Mouse (Mus musculus) left cerebral cortex, postnatal 10 days (tissue): Measurements from ENCODE around the gene Pi4k2b. TPM values are rescaled to one million over a fixed set of nuclear protein-coding genes. Genes with fewer than 3 reads are reported as not detected.
"Not testable (repeated sequence)": the region's sequence is repeated elsewhere in the genome, so short reads cannot be mapped to it uniquely, and the experiment has no call there.

Experiments
- DNase-seq, 2 experiments: peaks; one replicate each; pipeline ENCODE4 v3.0.0; 2021 to 2022; ENCODE audit warnings: low spot score in 2 of 2, mixed read lengths in 1 of 2; ENCODE audit errors: extremely low spot score in 1 of 2
- intact Hi-C: fragments of 180-260 bp; cut with DNase I; formaldehyde crosslinking; loops from one replicate; pipeline ENCODE4 v1.15.1; 2025
- total RNA-seq, 2 experiments: library from RNA; stranded (reverse); gene quantifications; 2 replicates each; pipeline ENCODE4 v1.2.3; 2021

Gene Pi4k2b
- 1 to 10 TPM; 2.4 to 2.8 TPM for total RNA-seq

DNA sequence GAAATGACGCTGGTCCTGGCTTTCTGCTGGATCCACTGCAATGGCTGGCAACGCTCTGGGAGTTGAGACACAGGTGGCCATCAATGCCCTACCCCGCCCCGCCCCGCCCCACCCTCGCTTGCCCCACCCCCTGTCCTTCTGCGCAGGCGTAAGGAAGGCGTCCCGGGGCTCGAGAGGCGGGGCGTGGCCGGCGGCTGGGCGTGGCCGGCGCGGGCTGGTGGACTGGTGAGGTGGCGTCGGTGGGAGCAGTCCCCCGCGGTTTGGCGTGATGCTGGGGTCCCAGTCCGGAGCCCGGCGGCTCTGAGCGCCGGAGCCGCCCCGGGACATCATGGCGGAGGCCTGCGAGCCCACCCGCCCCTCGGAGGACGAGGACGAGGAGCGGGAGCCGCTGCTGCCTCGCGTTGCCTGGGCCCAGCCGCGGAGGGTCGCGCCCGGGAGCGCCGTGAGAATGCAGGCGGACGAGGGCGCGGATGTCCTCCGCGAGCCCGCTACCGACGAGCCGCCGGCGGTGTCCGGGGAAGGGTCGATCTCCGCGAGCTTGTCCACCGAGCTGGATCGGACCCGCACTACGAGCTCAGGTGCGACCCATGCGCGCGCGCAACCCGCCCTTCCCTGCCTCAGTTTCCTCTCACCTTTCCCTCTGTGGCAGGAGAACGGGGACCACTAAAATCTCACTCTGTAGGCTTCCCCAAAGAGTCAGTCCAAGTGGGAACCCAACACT is at the start of gene Pi4k2b:
TSS of gene Pi4k2b (plus strand) at position 184 of the 721 bp plus-strand sequence.
- intact Hi-C loops, result no loop called here
- DNase-seq, result peak; percentile 9 to 86

GRCm38 (mm10) chr5:52697291-52697690 is 44.1 kb upstream of the Pi4k2b start:
- no peak for DNase-seq
- intact Hi-C loops, result no loop called here

DNA sequence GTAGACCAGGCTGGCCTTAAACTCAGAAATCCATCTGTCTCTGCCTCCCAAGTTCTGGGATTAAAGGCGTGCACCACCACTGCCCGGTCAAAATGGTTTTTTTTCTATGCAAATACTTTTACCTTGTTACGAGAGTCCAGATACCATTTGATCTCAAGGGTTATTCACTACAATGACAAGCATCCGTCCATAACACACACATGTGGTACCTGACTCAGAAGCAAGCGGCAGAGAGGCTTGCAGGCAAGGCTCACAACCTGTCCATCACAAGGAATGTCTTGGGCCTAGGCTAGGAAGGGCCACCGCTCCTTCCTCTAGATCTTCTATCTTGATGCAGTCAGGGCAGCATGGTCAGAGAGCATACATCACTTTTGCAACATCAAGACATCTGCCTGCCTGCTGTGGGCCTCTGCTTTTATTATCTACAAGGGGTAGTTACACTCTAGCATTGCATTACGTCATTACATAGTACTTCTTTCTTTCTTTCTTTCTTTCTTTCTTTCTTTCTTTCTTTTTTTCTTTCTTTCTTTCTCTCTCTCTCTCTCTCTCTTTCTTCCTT is 43.4 kb upstream of the Pi4k2b start:
- intact Hi-C loops, DNase-seq: not testable (repeated sequence)

- DNase-seq, result no peak
- intact Hi-C loops, result no loop called here
These were observed 36.8 kb upstream of the Pi4k2b start for GRCm38 (mm10) chr5:52704562-52704961.

GRCm38 (mm10) chr5:52712704-52713103 is 28.7 kb upstream of the Pi4k2b start:
- intact Hi-C loops, result no loop called here
- no peak for DNase-seq

DNA sequence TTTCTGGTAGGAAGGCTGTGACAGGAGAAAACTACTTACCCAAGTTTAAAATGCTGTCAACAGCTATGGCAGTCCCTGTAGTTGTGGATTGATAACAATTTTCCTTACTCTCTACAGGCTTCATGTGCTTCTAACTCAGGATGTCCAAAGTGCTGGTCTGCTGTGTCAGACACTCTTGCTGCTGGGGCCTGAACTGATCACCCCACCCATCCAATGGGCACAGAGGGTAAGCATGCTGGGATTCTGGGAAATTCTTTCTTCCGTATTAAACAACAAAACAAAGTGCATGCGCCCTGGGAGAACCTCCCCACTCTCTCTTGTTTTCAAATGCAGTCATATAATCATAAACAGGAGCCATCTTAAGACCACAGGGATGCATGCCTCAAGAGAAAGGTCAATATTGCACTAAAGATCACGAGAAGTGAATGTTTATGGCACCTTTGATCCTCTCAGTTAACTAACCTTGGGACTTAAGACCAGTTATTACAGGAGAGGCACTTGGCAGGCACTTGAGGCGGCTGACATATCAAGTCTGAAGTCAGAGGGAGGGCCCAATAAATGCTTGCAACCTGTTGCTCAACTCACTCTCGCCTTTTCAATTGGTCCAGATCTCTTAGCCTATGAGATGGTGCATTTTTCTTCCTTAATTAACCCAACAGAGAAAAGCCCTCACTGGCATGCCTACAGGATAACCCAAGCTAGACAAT is 24.5 kb upstream of the Pi4k2b start:
- intact Hi-C loops, result no loop called here
- DNase-seq, result no peak

GRCm38 (mm10) chr5:52721003-52721402 is 20.4 kb upstream of the Pi4k2b start:
- intact Hi-C loops, result no loop called here
- DNase-seq, result no peak

GRCm38 (mm10) chr5:52727747-52728146 is 13.6 kb upstream of the Pi4k2b start:
- intact Hi-C loops, result no loop called here
- no peak for DNase-seq

DNA sequence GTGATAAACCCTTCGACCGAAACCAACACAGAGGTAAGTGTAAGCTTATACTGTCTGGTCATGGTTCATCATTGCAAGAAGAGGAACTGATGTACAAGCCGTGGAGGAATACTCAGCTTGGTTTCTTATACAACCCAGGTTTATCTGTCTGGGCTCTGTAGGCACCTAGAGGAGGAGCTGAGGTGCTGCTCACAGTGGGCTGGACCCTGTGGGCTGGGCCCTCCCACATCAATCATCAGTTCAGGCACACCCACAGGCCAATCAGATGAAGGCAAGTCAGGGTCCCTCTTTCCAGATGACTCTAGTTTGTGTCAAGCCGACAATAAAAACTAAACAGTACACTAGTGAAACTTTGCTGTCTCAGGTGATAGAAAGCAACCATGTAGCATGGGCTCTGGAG is 8.6 kb upstream of the Pi4k2b start:
- no peak for DNase-seq
- intact Hi-C loops, result no loop called here

DNA sequence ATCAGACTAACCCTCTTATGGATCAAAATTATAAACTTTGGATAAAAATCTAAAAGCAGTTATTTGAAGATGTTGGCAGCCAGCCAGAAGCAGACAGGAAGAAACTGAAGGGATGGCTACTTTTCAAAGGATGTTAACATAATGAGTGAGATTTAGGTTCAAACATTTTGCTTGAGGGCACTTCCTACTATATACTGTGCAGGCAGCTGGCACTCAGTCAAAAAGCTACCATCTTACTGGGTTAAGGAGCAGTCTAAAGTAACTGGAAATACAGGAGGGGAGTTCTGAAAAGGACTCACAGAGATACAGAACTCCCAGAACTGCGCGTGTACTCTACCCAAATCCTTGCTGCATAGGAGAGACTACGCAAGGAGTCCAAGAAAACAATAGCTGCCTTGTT is 5.3 kb upstream of the Pi4k2b start:
- intact Hi-C loops, result no loop called here
- peak in 1 of 2 experiments; percentile 20 for DNase-seq

GRCm38 (mm10) chr5:52742112-52742813 is 889 bp downstream of the Pi4k2b start:
- peak in 1 of 2 experiments; percentile 22 for DNase-seq
- intact Hi-C loops, result no loop called here

GRCm38 (mm10) chr5:52743231-52743630 is 1.9 kb downstream of the Pi4k2b start:
- intact Hi-C loops, result no loop called here
- no peak for DNase-seq

GRCm38 (mm10) chr5:52746920-52747319 is 5.5 kb downstream of the Pi4k2b start:
- DNase-seq, result no peak
- intact Hi-C loops, result no loop called here

DNA sequence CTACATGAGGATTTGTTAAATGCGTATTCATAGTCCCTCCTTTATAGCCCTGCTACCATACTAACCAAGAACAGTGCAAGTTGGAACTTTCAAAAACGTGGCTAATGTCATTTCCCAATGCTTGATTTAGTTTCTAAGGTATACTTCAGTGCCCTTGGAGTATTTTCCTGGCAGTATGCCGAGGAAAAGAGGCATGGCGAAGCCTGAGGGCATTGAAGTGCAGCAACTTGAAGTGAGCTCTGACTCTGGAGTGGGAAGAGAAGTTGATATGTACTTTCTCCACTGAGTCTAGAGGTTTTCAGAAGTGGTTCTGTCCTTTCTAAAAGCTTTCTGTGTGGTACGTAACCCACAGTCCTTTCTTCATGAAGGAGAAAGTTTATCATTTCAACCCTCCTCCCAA is 7.4 kb downstream of the Pi4k2b start:
- no peak for DNase-seq
- intact Hi-C loops, result no loop called here

- DNase-seq, result no peak
- intact Hi-C loops, result no loop called here
These were observed 11.8 kb downstream of the Pi4k2b start for GRCm38 (mm10) chr5:52753146-52753545.

GRCm38 (mm10) chr5:52754196-52754595 is 12.8 kb downstream of the Pi4k2b start:
- intact Hi-C loops, result no loop called here
- DNase-seq, result no peak

DNA sequence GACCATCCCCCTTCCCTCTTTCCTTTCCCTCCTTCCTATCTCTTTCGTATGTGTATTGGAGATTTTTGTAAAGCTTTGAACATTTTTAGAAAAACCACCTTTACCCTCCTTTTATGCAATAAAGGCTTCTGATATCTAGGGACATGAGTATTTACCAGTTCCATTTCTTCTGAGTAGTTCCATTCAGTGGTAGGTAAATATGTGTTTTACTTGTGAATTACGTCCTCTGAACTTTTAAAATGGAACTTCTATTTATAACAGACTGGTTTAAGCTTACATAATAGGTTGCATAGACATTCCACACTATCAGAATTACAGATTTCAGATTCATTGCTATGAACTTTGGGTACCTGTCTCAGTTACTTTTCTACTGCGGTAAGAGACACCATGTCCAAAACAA is 14.0 kb downstream of the Pi4k2b start:
- DNase-seq, result no peak
- intact Hi-C loops, result no loop called here

- DNase-seq, result no peak
- intact Hi-C loops, result no loop called here
These were observed 14.6 kb downstream of the Pi4k2b start for GRCm38 (mm10) chr5:52755989-52756388.

DNA sequence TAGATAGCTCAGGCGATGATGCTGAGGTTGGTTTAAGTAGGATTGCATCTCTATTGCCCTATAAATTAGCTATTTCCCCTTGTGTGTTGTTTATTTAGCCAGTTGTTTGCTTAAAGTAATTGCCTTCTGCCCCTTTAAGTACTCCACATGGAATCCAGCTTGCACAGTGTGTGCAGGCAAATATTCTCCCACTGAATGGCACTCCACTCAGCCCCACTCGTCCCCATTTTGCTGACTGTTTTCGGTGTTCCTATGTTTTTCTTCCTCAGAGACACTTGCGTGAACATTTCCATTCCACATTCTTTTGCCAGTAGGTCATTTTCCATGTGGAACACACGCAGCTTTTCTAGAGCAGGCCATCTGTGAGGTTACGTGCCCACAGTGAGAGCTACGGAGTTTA is 21.2 kb downstream of the Pi4k2b start:
- no peak for DNase-seq
- intact Hi-C loops, result no loop called here

DNA sequence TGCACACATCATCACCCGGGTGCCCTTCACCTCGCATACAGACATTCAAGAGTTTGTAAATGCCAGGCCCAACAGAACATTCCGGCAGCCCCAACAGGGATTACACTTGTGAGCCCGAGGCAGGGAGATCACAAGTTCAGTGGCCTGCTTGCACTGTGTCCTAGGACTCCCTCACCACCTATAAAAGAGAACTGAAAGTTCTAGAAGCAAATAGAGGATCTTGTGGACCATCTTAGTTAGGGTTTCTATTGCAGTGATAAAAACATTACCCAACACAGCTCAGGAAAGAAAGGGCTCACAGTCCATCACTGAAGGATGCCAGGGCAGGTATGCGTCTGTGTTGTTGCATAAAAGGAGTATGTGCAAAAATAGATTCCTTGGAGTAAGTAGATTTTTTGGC is 32.9 kb downstream of the Pi4k2b start:
- intact Hi-C loops, result no loop called here
- no peak for DNase-seq
